Mouse (Mus musculus) midbrain, postnatal 0 days (tissue): Measurements from ENCODE around the gene Gemin7. TPM values are rescaled to one million over a fixed set of nuclear protein-coding genes. Genes with fewer than 3 reads are reported as not detected.
"Not testable (repeated sequence)": the region's sequence is repeated elsewhere in the genome, so short reads cannot be mapped to it uniquely, and the experiment has no call there.

ENCODE experiments used
- ATAC-seq: fragments of 200-750 bp; cut with Nextera tagmentation; 2 replicates; pipeline ENCODE4 v1.8.0; 2017; ENCODE audit warnings: moderate number of reproducible peaks, mild to moderate bottlenecking, moderate TSS enrichment, moderate library complexity; ENCODE audit not compliant: low FRiP score
- DNase-seq: peaks from one replicate; pipeline ENCODE4 v3.0.0-alpha.2; 2015; ENCODE audit warnings: low spot score
- H3K27ac ChIP-seq: fragments of 300-500 bp; sonication (generic); 2 replicates; pipeline ENCODE4 v1.5.1; 2014; ENCODE audit warnings: low read depth, mild to moderate bottlenecking, low read length, mixed read lengths
- H3K27me3 ChIP-seq: fragments of 300-500 bp; sonication (generic); 2 replicates; pipeline ENCODE4 v1.6.1; 2014; ENCODE audit warnings: low read length, control low read depth, mixed read lengths; ENCODE audit not compliant: insufficient read depth
- H3K36me3 ChIP-seq: fragments of 300-500 bp; sonication (generic); 2 replicates; pipeline ENCODE4 v1.6.1; 2014; ENCODE audit warnings: low read length, control low read depth, mixed read lengths; ENCODE audit not compliant: insufficient read depth
- H3K4me1 ChIP-seq: fragments of 300-500 bp; sonication (generic); 2 replicates; pipeline ENCODE4 v1.6.1; 2014; ENCODE audit warnings: mild to moderate bottlenecking, control low read depth, antibody characterized with exemption, low read length, mixed read lengths; ENCODE audit not compliant: insufficient read depth
- H3K4me2 ChIP-seq: fragments of 300-500 bp; sonication (generic); 2 replicates; pipeline ENCODE4 v1.6.1; 2014; ENCODE audit warnings: low read depth, mild to moderate bottlenecking, low read length, mixed read lengths; ENCODE audit not compliant: poor library complexity, severe bottlenecking
- H3K4me3 ChIP-seq: fragments of 300-500 bp; sonication (generic); 2 replicates; pipeline ENCODE4 v1.5.1; 2014; ENCODE audit warnings: low read depth, mild to moderate bottlenecking, low read length, moderate library complexity
- H3K9ac ChIP-seq: fragments of 300-500 bp; sonication (generic); replicated peaks from 2 replicates; pipeline ENCODE4 v1.6.1; 2014; ENCODE audit warnings: mild to moderate bottlenecking, low read length, moderate library complexity, mixed read lengths; ENCODE audit not compliant: poor library complexity, severe bottlenecking
- H3K9me3 ChIP-seq: fragments of 300-500 bp; sonication (generic); 2 replicates; pipeline ENCODE4 v1.6.1; 2016; ENCODE audit warnings: low read length, control low read depth
- CTCF ChIP-seq: IDR thresholded peaks from 2 replicates; pipeline ENCODE4 v1.5.1; 2016; ENCODE audit warnings: antibody characterized with exemption, mild to moderate bottlenecking
- WGBS: fragments of 180-500 bp; shearing (Covaris S2); extraction: QIAGEN DNeasy Blood & Tissue Kit; methylation state at CpG from one replicate; pipeline ENCODE4 v1.1.7; 2014; 5-methylcytosine and 5-hydroxymethylcytosine counted together
- polyA plus RNA-seq: library from polyadenylated mRNA; unstranded; fragments of >200 nt; fragmentation: Nextera tagmentation; extraction: Ambion mirVana; gene quantifications from 2 replicates; pipeline ENCODE4 v1.2.1, GENCODE M21; 2015
- total RNA-seq: library from RNA; depleted of rRNA; stranded (reverse); fragments of >200 nt; gene quantifications from 2 replicates; pipeline ENCODE4 v1.2.3, GENCODE M21; 2014

The Gemin7 gene
- total and polyA plus RNA-seq, 2 experiments from 2014 or later: 70.9 to 158 TPM

DNA sequence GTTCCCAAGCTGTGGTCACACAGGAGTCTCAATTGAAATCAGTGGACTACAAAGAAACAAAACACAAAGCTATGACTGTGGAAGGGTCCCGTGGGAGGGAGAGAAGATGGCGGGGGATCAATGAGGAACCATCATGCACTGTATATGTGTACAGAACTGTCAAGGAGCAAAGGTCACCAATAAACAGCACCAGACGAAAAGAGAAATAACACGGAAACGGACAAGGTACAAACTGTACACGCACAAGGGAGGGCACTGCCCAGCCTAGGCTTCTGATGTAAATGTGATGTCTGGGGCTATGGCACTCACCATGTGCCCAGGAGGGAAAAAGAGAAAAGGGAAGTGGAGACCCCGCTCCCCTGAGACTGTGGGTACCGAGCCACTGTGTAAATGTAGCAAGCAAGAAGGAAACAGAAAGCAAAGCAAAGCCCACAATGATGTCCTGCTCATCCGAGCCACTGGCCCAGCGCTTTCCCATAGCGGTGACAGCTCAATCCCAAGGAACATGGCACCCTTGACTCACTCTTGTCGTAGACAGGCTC, 37.7 kb upstream of the Gemin7 start:
- no peak overlapping the region for H3K4me3 ChIP-seq
- H3K36me3 ChIP-seq: peaks cover 9% of the 10 kb centered on the region; the same call in 1 of the 2 replicates
- WGBS: 90% methylated on average over 12 of the region's 12 CpGs
- H3K27ac ChIP-seq: no peak overlapping the region
- DNase-seq (no peak), ATAC-seq (no peak)
- no peaks in the 10 kb centered on the region for H3K9me3 ChIP-seq
- no peak overlapping the region for H3K9ac ChIP-seq
- H3K4me2 ChIP-seq: no peak overlapping the region
- no peaks in the 10 kb centered on the region for H3K4me1 ChIP-seq
- no peak for TF ChIP-seq CTCF
- H3K27me3 ChIP-seq: no peaks in the 10 kb centered on the region; the same call in 1 of the 2 replicates

GRCm38 (mm10) chr7:19610969-19611368, 33.6 kb upstream of the Gemin7 start:
- Histone ChIP-seq H3K27ac (no peak overlapping the region), H3K27me3 (no peaks in the 10 kb centered on the region), H3K4me3 (no peak overlapping the region), H3K9me3 (no peaks in the 10 kb centered on the region), H3K9ac (no peak overlapping the region), H3K4me2 (no peak overlapping the region), H3K36me3 (peaks cover 12% of the 10 kb centered on the region; the same call in 1 of the 2 replicates), H3K4me1 (no peaks in the 10 kb centered on the region)
- no peak for ATAC-seq
- no peak for DNase-seq
- 78% methylated on average over 5 of the region's 5 CpGs for WGBS
- TF ChIP-seq CTCF: 0 out of 2 replicates have a peak, but pooled peaks have one; percentile 12

- Histone ChIP-seq H3K9ac (no peak overlapping the region), H3K36me3 (peaks cover 7% of the 10 kb centered on the region; the same call in 1 of the 2 replicates), H3K4me3 (no peak overlapping the region), H3K27me3 (no peaks in the 10 kb centered on the region), H3K4me2 (no peak overlapping the region), H3K27ac (no peak overlapping the region), H3K9me3 (no peaks in the 10 kb centered on the region), H3K4me1 (no peaks in the 10 kb centered on the region)
- 92% methylated on average over 12 of the region's 12 CpGs for WGBS
- TF ChIP-seq CTCF: 0 out of 2 replicates have a peak, but pooled peaks have one; percentile 19
- no peak for ATAC-seq
- DNase-seq: no peak
Measured at GRCm38 (mm10) chr7:19609641-19610332, 32.4 kb upstream of the Gemin7 start.

- TF ChIP-seq CTCF: no peak
- no peak for DNase-seq
- Histone ChIP-seq H3K4me2 (no peak overlapping the region), H3K27ac (no peak overlapping the region), H3K9me3 (no peaks in the 10 kb centered on the region), H3K4me1 (peaks cover 9% of the 10 kb centered on the region), H3K4me3 (no peak overlapping the region), H3K9ac (no peak overlapping the region), H3K36me3 (peaks cover 13% of the 10 kb centered on the region), H3K27me3 (no peaks in the 10 kb centered on the region)
- 85% methylated on average over 5 of the region's 5 CpGs for WGBS
- no peak for ATAC-seq
Measured at GRCm38 (mm10) chr7:19607291-19607690, 29.9 kb upstream of the Gemin7 start.

DNA sequence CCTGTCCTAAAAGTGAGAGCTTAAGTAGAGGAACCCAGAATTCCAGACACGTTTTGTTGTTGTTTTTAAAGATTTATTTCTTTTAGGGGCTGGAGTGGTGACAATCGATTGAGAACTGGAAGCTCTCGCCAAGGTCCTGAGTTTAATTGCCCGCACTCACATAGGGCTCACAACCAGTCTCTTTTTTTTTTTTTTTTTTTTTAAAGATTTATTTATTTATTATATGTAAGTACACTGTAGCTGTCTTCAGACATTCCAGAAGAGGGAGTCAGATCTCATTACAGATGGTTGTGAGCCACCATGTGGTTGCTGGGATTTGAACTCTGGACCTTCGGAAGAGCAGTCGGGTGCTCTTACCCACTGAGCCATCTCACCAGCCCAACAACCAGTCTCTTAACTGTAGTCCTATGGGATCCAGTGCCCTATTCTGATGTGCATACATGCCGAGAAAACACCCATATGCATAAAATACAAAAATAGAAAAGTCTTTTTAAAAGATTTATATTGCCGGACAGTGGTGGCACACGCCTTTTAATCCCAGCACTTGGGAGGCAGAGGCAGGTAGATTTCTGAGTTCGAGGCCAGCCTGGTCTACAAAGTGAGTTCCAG, 27.3 kb upstream of the Gemin7 start:
- WGBS: 63% methylated on average over 10 of the region's 10 CpGs
- peak; percentile 10; the same call in 1 of the 2 replicates for ATAC-seq
- H3K9me3 ChIP-seq, DNase-seq, H3K27me3 ChIP-seq: not testable (repeated sequence)
- Histone ChIP-seq H3K9ac (peak overlapping the region; percentile 100; the same call in 1 of the 2 replicates), H3K27ac (peak overlapping the region; percentile 78; the same call in 1 of the 2 replicates), H3K4me3 (peak overlapping the region; percentile 98), H3K4me2 (peak overlapping the region; percentile 93), H3K36me3 (peaks cover 16% of the 10 kb centered on the region; the same call in 1 of the 2 replicates), H3K4me1 (peaks cover 14% of the 10 kb centered on the region)
